Mouse (Mus musculus) embryo, embryonic 10 days (tissue): Measurements from ENCODE around the gene Tmod4.
A peak's percentile ranks its signal among the peaks of the same experiment; 100 is the strongest.

Experiments
- DNase-seq: peaks from one replicate; pipeline ENCODE4 v3.0.0-alpha.2; 2015; ENCODE audit warnings: low spot score

The Tmod4 gene

GRCm38 (mm10) chr3:95136336-95136735 lies 12.1 kb downstream of the Tmod4 start:
- DNase-seq, result no peak

DNA sequence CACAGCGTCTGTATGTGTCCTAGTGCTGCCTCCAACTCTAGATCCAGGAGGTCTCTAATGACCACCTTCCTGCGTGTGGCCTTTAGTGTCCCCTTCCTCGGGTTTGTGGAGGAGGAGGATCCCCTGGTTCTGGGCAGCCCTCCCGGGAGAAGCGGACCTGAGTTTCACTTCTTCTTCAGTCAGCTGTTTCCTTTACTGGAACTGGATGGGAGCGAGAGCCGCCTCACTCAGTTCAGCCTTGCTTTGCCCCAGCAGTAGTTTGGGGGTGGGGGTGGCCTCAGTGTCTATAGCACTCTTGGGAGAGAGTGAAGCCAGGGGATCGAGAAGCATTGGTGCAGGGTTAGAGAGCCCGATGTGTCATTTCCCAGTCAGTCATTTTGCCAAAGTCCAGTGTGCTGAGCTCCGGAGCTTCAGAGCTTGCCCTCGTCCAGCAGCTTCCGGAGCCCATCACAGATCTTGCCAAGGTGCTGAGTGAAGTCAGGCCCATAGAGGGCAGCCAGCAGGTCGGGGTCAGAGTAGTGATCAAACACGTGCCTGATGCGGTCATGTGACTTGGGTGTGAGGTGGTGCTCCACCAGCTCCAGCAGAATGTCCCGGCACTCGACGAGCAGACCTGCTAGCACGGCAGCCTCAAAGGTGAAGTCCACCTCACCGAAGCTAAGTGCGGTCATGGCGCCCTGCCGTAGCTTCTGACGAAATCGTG lies 15.5 kb downstream of the Tmod4 start:
- DNase-seq, result peak; percentile 16

GRCm38 (mm10) chr3:95140289-95140595 lies 16.0 kb downstream of the Tmod4 start:
- no peak for DNase-seq

- DNase-seq, result no peak
Measured at GRCm38 (mm10) chr3:95140795-95141194, 16.5 kb downstream of the Tmod4 start.

DNA sequence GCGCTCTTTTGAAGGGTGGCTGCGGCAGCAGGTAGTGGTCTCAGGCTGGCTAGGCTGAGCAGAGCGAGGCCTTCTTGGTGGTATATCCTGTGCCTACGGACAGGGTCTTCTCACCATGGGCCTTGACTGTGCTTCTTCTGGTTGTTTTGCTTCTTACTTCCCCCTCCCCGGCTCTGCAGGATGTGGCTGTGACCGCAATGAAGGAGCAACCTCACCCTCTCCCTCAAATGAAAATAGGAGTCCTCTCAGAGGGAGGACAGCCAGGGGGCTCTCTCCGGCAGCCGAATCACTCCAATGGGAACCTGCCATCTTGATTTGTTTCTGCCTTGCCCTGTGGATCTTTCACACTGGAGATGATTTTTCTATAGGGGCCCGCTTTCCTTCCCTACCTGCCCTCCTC lies 17.2 kb downstream of the Tmod4 start:
- DNase-seq, result no peak

- no peak for DNase-seq
Measured at GRCm38 (mm10) chr3:95141952-95142616, 17.8 kb downstream of the Tmod4 start, which contains the start of gene Tnfaip8l2. Tnfaip8l2 (minus strand) TSS chr3:95142360.

GRCm38 (mm10) chr3:95142617-95143011 lies 18.3 kb downstream of the Tmod4 start:
- DNase-seq, result peak; percentile 94

- DNase-seq, result peak; percentile 67
Measured at GRCm38 (mm10) chr3:95147924-95148323, 23.6 kb downstream of the Tmod4 start.

GRCm38 (mm10) chr3:95153874-95154273 lies 29.6 kb downstream of the Tmod4 start:
- DNase-seq, result no peak

DNA sequence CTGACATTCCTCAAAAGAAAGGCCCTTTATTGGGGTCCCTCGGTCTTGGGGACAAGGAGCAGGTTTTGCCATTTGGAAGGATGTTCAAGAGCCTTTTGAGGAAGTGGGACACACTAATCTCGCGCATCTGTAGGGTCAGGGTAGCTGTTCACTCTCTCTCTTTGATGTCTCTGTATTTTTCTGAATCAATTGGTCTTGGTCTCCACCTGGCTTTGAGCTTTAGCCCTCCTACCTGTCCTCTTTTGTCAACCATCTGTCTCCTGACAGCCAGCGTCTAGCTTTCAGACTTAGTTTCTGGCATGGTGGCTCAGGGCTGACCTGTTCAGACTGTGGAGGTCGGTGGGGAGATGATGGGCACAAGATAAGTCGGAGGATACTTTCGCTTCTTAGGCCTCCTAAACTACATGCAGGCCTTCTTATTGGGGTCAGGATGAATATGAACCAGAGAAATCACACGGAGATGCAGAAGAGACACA lies 35.3 kb downstream of the Tmod4 start:
- no peak for DNase-seq

DNA sequence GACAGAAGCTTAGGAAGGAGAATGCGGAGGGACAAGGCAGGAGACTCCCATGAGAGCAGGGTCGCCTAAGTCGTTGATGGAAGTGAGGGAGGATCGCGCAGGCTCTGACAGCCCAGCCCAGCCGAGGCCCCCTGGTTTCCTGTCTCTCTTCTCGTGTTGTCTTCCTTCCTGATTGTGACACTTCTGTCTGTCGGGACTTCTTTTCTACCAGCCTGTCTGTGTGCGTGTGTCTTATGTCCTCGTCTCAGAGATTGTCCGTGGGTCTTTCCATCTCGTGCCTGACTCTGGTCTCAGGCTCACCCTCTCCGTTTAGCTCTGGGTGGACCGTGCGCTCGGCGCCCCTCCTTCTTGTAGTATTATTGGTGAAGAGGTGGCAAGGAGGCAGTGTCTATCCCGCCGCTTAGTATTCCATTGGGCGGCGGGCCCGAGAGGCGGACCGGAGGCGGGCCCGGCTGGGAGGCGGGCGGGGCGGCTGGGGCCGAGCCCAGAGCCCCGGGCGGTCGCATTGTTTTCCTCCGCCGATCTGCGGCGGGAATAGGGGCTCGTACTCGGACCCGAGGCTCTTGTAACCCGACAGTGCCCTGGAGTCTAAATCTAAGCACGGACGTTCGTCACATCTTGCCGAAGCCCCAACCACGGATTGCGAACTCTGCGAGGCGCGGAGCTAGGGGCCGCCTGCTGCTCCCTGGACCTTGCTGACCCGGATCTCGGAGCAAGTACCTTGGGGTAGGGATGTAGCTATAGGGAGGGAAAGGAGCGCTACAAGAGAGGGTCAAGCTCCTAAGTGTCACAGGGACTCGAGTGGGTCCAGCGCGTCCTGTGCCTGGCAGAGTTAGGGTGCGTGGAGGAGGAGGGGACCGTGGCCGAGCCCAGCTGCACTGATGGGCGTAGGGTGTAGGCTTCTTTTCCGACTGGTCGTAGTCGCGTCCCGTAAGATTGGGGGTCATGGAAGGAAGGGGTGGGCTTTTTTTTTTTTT lies 36.0 kb downstream of the Tmod4 start, which contains the start of gene Sema6c:
Sema6c (plus strand) TSS at position 471 of the 977 bp plus-strand sequence.
- peak; percentile 93 for DNase-seq

DNA sequence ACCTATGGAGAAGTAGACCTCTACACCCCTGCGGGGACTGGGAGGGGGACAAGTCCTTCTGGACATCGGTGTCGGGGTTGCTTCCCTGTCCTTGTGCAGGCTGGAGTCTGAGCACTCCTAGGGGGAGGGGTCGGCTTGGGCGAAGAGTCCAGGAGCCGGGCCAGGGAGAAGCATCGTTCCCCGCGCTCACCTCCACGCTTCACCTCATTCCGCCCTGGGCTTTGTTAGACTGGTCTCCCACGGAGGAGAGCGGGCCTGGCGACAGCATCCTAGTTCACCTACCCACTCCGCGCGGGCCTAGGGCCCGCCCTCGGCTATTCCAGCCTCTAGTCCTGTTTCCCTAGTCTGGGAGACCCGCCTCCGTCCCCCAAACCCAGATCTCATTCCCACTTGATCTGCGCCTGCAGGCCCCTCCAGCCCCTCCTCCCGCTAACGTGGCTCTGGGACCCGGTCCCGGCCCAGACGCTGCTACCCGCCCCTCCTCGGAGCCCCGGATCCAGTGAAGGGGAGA lies 36.8 kb downstream of the Tmod4 start:
- DNase-seq, result peak; percentile 54

DNA sequence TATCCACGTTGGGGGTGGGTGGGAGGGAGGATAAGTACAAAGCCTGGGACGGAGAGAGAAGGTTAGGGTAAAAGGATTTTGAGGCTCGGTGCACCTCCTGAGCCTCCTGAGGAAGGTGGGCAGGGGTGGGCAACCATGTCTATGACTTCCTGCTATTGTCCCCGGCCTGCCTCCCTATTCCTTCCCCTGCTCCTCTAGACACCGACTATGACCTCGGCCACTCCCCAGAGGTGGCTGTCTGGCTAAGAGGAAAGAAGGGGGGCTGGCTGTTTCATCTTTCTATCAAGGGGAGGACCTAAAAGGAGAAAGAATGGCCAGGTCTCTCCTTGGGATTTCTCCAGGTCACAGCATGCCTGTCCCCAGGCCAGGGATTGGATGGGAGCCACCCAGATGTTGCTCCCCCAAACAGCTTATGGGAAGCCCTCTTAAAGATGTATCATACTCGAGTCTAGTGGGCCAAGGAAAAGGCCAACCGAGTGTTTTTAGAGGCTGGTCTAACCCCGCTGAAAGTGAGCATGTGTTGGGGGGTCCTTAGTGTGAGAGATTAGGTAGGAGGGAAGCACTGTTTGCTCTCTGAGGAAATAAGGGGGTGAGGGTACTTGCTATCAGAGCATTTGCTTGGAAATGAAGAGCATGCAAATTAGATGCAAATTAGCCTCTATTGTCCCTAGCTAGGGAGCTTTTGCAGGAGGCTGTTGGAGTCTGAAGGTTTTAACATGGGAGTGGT lies 37.5 kb downstream of the Tmod4 start:
- no peak for DNase-seq

DNA sequence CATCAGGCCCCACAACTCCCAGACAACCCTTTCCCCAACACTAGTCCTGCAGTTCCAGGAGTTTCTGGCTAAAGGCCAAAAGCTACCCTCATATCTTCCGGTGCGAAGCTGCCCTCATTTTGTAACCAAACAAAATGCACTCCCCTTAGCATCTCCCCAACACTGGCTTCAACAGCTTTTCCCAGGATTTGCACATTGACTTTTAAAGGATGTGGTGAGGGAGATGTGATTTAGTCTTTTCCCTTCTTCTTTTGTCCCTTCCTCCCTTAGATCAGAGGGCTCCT lies 38.0 kb downstream of the Tmod4 start:
- no peak for DNase-seq

DNA sequence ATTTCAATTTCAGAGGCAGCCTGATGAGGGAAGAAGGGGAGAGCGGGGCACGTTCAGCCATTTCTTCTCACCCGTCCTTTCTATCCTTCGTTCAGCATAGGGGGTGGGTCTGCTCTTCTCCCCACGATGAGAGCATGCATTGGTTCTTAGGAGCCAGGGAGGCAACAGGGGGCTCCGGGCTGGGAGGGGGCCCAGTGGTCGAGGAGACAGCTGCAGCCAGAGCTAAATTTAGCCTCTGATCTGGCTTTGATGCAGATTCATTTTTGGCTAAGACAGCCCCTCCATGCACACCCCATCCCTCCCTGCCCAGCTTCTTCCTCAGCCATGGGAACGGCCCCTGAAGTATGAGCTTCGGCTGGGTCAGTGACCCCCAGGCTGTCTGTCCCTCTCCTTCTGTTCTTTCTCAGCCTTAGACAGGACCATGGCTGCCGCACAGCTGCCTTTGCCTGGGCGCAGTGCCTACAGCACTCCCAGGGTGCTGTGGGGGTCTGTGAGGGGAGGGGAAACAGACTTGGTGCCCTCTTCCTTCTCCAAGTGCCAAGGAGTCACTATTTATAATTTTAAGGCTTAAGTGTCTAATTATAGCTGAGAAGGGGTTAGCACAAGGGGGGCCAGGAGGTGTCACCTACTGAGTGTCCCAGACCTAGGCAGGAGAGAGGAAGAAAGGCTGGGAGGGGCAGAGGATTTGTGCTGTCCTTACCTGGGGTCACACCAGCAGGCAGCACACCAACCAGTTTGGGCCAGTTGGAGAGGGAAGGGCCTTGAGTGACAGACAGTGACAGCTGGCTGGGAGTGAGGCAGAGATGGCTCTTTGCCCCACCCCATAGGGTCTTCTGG lies 39.4 kb downstream of the Tmod4 start:
- no peak for DNase-seq

GRCm38 (mm10) chr3:95164256-95164550 lies 39.9 kb downstream of the Tmod4 start:
- DNase-seq, result no peak

- DNase-seq, result no peak
Measured at GRCm38 (mm10) chr3:95164840-95165239, 40.6 kb downstream of the Tmod4 start.

DNA sequence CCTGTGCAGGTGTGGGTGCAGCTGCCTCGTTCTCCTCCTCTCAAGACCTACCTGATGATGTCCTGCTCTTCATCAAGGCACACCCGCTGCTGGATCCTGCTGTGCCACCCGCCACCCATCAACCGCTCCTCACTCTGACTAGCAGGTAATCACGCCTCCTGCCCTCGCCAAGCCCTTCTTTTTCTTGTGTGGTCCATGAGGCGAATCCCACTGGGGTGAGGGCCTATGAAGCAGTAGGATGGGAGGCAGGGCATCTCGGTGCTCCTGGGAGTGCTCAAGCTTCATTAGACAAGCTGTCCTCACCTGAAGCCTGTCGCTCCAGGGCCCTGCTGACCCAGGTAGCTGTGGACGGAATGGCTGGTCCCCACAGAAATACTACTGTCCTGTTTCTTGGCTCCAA lies 45.7 kb downstream of the Tmod4 start:
- no peak for DNase-seq

- no peak for DNase-seq
Measured at GRCm38 (mm10) chr3:95171105-95171504, 46.8 kb downstream of the Tmod4 start.

GRCm38 (mm10) chr3:95172526-95173255 lies 48.4 kb downstream of the Tmod4 start:
- DNase-seq, result no peak
